Mouse (Mus musculus) G1E (cell line): Measurements from ENCODE around the gene Hyal3. TPM values are rescaled to one million over a fixed set of nuclear protein-coding genes. Genes with fewer than 3 reads are reported as not detected.

ENCODE experiments used
- ATAC-seq: 2 replicates; pipeline ENCODE4 v1.8.0; 2016; ENCODE audit warnings: mild to moderate bottlenecking; ENCODE audit not compliant: insufficient number of reproducible peaks, poor library complexity, low FRiP score, severe bottlenecking; ENCODE audit errors: extremely low read depth
- DNase-seq: peaks from one replicate; pipeline ENCODE4 v3.0.0; 2012; ENCODE audit warnings: low spot score
- H3K27me3 ChIP-seq: 2 replicates; pipeline ENCODE4 v1.6.1; 2012; ENCODE audit warnings: mild to moderate bottlenecking, low read length, inconsistent platforms; ENCODE audit not compliant: insufficient read depth
- H3K36me3 ChIP-seq: replicated peaks from 2 replicates; pipeline ENCODE3; 2012; ENCODE audit warnings: mild to moderate bottlenecking, inconsistent platforms
- H3K4me1 ChIP-seq: 2 replicates; pipeline ENCODE4 v1.6.1; 2012; ENCODE audit warnings: low read depth, low read length, inconsistent platforms, mixed read lengths; ENCODE audit not compliant: insufficient read depth
- H3K4me3 ChIP-seq: 2 replicates; pipeline ENCODE4 v1.5.1; 2012; ENCODE audit warnings: low read depth, mild to moderate bottlenecking, inconsistent platforms, low read length, moderate library complexity, mixed read lengths
- H3K9me3 ChIP-seq: replicated peaks from 2 replicates; pipeline ENCODE4 v1.6.1; 2012; ENCODE audit warnings: inconsistent platforms
- CTCF ChIP-seq: IDR thresholded peaks from 2 replicates; pipeline ENCODE4 v1.5.1; 2012; ENCODE audit warnings: low read depth, low read length, inconsistent platforms, mixed read lengths
- GATA1 ChIP-seq: IDR thresholded peaks from 2 replicates; pipeline ENCODE4 v1.6.1; 2012; ENCODE audit warnings: borderline replicate concordance, low read length, inconsistent platforms, mixed read lengths
- GATA2 ChIP-seq: IDR thresholded peaks from 2 replicates; pipeline ENCODE4 v1.6.1; 2012; ENCODE audit warnings: low read depth, low read length, inconsistent platforms, borderline replicate concordance
- POLR2AphosphoS5 ChIP-seq: IDR thresholded peaks from 2 replicates; pipeline ENCODE4 v1.6.1; 2012; ENCODE audit warnings: low read depth, low read length, inconsistent platforms; ENCODE audit not compliant: insufficient replicate concordance
- TAL1 ChIP-seq: conservative IDR thresholded peaks from 2 replicates; pipeline ENCODE4 v1.6.1; 2012; ENCODE audit warnings: low read depth, low read length, inconsistent platforms, mixed read lengths
- polyA plus RNA-seq: library from polyadenylated mRNA; stranded (reverse); fragments of >175 nt; gene quantifications from 2 replicates; pipeline ENCODE4 v1.2.3, GENCODE M21; 2012
- total RNA-seq, 2 experiments: library from RNA; stranded (forward) in 1 of 2; stranded (reverse) in 1 of 2; fragments of 200-1000 nt in 1 of 2; fragments of >200 nt in 1 of 2; fragmentation: Nextera tagmentation in 1 of 2; gene quantifications; 2 replicates each; pipeline ENCODE4 v1.2.3; 2014 to 2017

Hyal3 gene
- total and polyA plus RNA-seq, 3 experiments, result 0.53 to 4.6 (median 1.4) TPM

DNA sequence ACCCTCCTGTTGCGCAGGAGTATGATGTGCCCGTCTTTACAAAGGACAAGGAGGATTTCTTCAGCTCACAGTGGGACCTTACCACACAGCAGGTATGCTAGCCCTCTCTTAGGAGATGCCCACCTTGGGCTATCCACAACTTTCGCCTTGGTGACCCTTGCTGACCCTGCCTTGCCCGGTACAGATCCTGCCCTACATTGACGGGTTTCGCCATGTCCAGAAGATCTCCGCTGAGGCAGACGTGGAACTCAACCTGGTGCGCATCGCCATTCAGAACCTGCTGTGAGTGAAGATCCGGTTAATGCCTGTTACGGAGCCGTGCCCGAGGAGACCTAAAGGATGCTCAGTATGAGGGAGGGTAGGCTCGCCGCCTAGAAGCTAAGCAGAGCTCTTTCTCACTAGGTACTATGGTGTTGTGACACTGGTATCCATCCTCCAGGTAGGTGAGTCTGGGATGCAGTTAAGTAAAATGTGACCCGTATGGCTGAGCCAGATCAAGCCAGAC is 36.4 kb upstream of the Hyal3 start:
- Histone ChIP-seq H3K27me3 (no peaks in the 10 kb centered on the region), H3K9me3 (no peaks in the 10 kb centered on the region), H3K4me1 (peaks cover 77% of the 10 kb centered on the region), H3K4me3 (no peak overlapping the region), H3K36me3 (peaks cover 54% of the 10 kb centered on the region)
- ATAC-seq, result no peak
- TF ChIP-seq CTCF, result no peak
- no peak for TF ChIP-seq GATA1
- TF ChIP-seq GATA2, result no peak
- TF ChIP-seq TAL1, result no peak
- TF ChIP-seq POLR2AphosphoS5, result no peak
- no peak for DNase-seq

DNA sequence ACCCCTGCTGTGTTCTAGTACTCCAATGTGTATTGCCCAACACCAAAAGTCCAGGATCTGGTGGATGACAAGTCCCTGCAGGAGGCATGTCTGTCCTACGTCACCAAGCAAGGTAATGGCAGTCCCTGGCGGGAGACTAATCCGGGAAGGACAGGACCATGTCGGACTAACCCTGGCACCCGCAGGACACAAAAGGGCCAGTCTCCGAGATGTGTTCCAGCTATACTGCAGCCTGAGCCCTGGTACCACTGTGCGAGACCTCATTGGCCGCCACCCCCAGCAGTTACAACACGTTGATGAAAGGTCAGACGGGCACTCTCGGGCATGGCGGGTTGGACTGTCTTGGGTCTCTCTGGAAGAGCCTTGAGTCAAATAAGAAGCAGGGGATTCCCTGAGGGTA is 35.9 kb upstream of the Hyal3 start:
- TF ChIP-seq CTCF (no peak), GATA2 (no peak)
- no peaks in the 10 kb centered on the region for H3K27me3 ChIP-seq
- DNase-seq, result no peak
- H3K9me3 ChIP-seq, result no peaks in the 10 kb centered on the region
- no peak overlapping the region for H3K4me3 ChIP-seq
- H3K4me1 ChIP-seq, result peaks cover 77% of the 10 kb centered on the region
- H3K36me3 ChIP-seq, result peaks cover 50% of the 10 kb centered on the region
- no peak for ATAC-seq

DNA sequence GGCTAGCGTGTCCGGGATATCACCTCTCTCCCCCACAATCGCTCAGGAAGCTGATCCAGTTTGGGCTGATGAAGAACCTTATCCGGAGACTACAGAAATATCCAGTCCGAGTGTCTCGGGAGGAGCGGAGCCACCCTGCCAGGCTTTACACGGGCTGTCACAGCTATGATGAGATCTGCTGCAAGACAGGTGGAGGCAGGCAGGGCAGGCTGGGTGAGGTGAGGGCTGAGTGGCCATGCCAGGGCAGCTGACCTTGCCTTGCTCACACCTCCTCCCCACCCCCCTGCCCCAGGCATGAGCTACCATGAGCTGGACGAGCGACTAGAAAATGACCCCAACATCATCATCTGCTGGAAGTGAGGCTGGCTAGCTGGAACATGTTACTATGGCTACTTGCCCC is 35.4 kb upstream of the Hyal3 start:
- DNase-seq (no peak), ATAC-seq (no peak)
- H3K4me3 ChIP-seq, result no peak overlapping the region
- H3K36me3 ChIP-seq, result peaks cover 45% of the 10 kb centered on the region
- H3K27me3 ChIP-seq, result no peaks in the 10 kb centered on the region
- H3K9me3 ChIP-seq, result no peaks in the 10 kb centered on the region
- TF ChIP-seq GATA2, result no peak
- no peak for TF ChIP-seq GATA1
- TF ChIP-seq TAL1, result no peak
- no peak for TF ChIP-seq POLR2AphosphoS5
- no peak for TF ChIP-seq CTCF
- peaks cover 74% of the 10 kb centered on the region for H3K4me1 ChIP-seq

DNA sequence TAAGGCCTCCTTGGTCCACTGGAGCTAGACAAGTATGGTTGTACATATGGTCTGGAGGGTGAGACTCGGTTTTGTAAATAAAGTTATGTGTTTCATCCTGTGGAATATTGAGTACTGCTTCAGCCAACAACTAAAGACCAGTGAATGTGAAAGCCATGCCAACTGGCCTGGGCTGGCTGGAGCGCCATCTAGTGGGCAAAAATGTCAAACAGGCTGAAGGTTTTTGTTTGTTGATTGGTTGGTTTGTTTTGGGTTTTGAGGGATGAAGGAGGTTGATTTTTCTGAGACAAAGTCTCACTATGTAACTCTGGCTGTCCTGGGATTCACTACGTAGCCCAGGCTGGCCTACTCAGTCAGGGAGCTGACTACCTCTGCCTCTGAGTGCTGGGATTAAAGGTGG is 35.0 kb upstream of the Hyal3 start:
- TF ChIP-seq GATA2, result no peak
- peak; percentile 79 for TF ChIP-seq CTCF
- TF ChIP-seq GATA1, result no peak
- TF ChIP-seq TAL1, result no peak
- TF ChIP-seq POLR2AphosphoS5, result no peak
- Histone ChIP-seq H3K9me3 (no peaks in the 10 kb centered on the region), H3K36me3 (peaks cover 43% of the 10 kb centered on the region), H3K4me1 (peaks cover 74% of the 10 kb centered on the region), H3K4me3 (no peak overlapping the region), H3K27me3 (no peaks in the 10 kb centered on the region; the same call in 1 of the 2 replicates)
- DNase-seq, result peak; percentile 68
- ATAC-seq, result no peak

DNA sequence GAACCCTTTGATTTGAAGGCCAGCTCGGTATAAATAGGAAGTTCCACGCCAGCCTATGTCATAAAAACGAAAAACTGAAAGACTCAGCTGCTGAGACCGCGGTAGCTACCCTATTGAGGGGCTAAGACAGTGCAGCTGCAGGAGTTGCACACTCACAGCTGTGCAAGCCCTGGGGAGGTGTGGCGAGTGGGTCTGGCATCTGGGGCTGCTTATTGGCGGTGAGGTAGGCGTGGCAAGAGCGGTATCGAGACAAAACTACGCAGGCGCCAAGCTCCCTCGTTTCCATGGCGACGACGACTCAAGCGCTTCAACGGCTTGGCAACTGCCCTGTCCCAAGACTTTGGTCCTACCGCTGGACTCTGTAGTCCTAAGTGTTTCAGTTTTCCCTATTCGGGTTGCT is 33.6 kb upstream of the Hyal3 start, which contains the start of gene Zmynd10:
Zmynd10 (plus strand) TSS at position 273 of the 400 bp plus-strand sequence.
- no peak for TF ChIP-seq GATA2
- TF ChIP-seq CTCF, result no peak
- no peak for TF ChIP-seq TAL1
- TF ChIP-seq POLR2AphosphoS5, result no peak
- Histone ChIP-seq H3K27me3 (peaks cover 5% of the 10 kb centered on the region; the same call in 1 of the 2 replicates), H3K36me3 (peaks cover 42% of the 10 kb centered on the region), H3K9me3 (no peaks in the 10 kb centered on the region), H3K4me3 (peak within 1 kb of the TSS; percentile 65; the same call in 1 of the 2 replicates), H3K4me1 (peaks cover 76% of the 10 kb centered on the region)
- DNase-seq (peak; percentile 81), ATAC-seq (peak; percentile 81)

DNA sequence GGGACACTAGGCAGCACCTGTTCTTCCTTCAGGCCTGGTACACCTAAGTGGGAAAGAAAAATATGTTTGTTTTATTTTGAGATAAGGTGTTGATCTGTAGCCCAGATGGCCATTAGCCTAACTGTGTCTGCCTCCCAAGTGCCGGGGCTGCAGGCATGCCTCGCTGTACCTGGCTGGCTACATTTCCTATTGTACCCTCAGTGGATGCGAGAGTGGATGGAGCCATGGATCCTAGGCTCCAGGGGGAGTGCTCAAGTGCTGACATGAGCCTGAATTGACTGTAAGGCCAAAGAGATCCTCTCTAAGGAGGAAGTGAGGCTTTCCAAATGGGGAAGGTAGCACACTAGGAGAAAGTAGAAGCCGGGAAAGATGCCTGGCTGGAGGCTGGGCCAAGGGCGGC is 32.7 kb upstream of the Hyal3 start:
- Histone ChIP-seq H3K4me1 (peaks cover 77% of the 10 kb centered on the region), H3K4me3 (no peak overlapping the region; the same call in 1 of the 2 replicates), H3K36me3 (peaks cover 46% of the 10 kb centered on the region), H3K9me3 (no peaks in the 10 kb centered on the region), H3K27me3 (peaks cover 5% of the 10 kb centered on the region; the same call in 1 of the 2 replicates)
- no peak for ATAC-seq
- TF ChIP-seq POLR2AphosphoS5, result no peak
- no peak for TF ChIP-seq GATA1
- DNase-seq, result no peak

DNA sequence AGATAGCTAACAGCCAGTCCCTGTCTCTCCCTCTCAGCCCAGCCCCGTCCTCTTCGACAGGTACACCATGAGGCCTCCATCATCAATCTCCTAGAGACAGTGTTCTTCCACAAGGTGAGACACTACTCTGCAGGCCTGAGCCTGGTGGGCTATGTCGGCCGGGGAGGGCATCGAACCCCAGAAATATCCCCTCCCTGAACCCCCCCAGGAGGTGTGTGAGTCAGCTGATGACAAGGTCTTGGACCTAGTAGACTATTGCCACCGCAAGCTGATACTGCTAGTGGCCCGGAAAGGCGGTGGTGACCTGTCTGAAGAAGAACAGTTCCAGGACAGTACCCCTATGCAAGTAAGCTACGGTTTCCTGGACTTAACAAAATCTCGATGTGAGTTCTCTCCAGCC is 31.8 kb upstream of the Hyal3 start:
- no peak for TF ChIP-seq POLR2AphosphoS5
- no peak for TF ChIP-seq GATA1
- TF ChIP-seq GATA2, result no peak
- TF ChIP-seq CTCF, result no peak
- no peak for TF ChIP-seq TAL1
- H3K4me1 ChIP-seq, result peaks cover 79% of the 10 kb centered on the region
- ATAC-seq (no peak), DNase-seq (no peak)
- H3K4me3 ChIP-seq, result no peak overlapping the region
- H3K9me3 ChIP-seq, result no peaks in the 10 kb centered on the region
- peaks cover 5% of the 10 kb centered on the region; the same call in 1 of the 2 replicates for H3K27me3 ChIP-seq
- peaks cover 40% of the 10 kb centered on the region for H3K36me3 ChIP-seq
